8 mouse cellular contexts compared by ENCODE assay signal in the genomic region with DNA sequence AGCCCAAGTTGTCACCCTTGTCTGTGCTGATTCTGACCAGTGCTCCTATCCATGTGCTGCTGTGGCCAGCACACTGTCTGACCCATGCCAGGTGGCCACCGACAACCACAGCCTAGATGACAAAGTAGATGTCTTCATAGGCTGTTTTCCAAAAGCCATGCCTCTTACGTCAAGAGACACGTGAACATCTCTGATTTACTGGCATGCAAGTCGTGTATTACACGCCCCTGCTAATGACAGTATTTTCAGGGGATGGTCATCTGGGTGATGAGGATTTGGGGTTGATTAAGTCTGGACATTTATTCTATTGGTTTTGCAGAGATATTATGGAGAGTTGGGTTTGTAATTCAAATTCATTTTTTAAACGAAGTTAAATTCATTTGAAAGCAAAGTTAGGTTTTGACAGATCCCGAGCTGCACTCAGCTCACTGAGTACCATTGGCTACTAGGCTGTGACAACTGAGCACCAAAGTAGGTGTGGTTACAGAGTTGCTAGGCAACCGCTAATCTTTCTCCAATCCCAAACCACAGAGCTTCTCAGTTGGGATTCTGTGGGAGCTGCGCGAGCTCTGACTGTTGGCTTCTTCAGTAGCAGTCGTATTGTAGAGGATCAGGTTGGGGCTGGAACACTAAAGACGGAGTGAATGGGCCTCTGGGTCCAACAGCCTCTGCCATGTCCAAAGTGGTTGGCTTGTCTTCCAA.
DNase-seq lines count a peak whose midpoint lies in the region; ATAC-seq and TF ChIP-seq lines count a peak whose summit lies in the region.

No protein-coding gene starts in this region.

- H3K27ac ChIP-seq in forebrain, embryonic 14.5 days (ENCODE audit: low read depth, low read length): no peak overlapping the region
- H3K27ac ChIP-seq in kidney, adult 2 months (ENCODE audit: insufficient read depth, low read depth, low read length): no peak overlapping the region

- no peaks in the 10 kb centered on the region for H3K9me3 ChIP-seq in forebrain, embryonic 14.5 days (replicated peaks; ENCODE audit: control insufficient read depth, low read length)

- H3K4me2 ChIP-seq in forebrain, embryonic 14.5 days (ENCODE audit: low read length): peak overlapping the region; percentile 41

- TF ChIP-seq POLR2A in kidney, adult 2 months (IDR thresholded peaks at IDR 0.05; ENCODE audit: low read depth, low read length): no peak

- TF ChIP-seq CTCF in kidney, adult 2 months (conservative IDR thresholded peaks at IDR 0.05; ENCODE audit: insufficient read depth, insufficient read length, low read depth, low read length): no peak

- H3K4me3 ChIP-seq in forebrain, embryonic 14.5 days (ENCODE audit: low read depth, low read length): peak overlapping the region; percentile 19; the same call in 1 of the 2 replicates
- no peak overlapping the region for H3K4me3 ChIP-seq in kidney, adult 2 months (ENCODE audit: insufficient read depth, low read depth, low read length)

- DNase-seq in right cerebral cortex, postnatal 10 days (ENCODE audit: low spot score in 2 of 2): peak; percentile 40 to 64
- DNase-seq in right cerebral cortex, postnatal 25 days: no peak
- DNase-seq in forebrain, embryonic 14.5 days (ENCODE audit: low spot score): peak; percentile 62
- DNase-seq in layer of hippocampus, adult 9-11 months: peak; percentile 6
- peak; percentile 46 for DNase-seq in retina, embryonic 14.5 days (ENCODE audit: low spot score)
- DNase-seq in kidney, adult 2 months: no peak
- no peak for DNase-seq in gastrocnemius, postnatal 4 days (ENCODE audit: low spot score in 2 of 2)
- DNase-seq in gastrocnemius, postnatal 36 days: no peak

- H3K36me3 ChIP-seq in forebrain, embryonic 14.5 days (ENCODE audit: control insufficient read depth, insufficient read depth, low read length): no peaks in the 10 kb centered on the region
- H3K36me3 ChIP-seq in kidney, adult 2 months (ENCODE audit: control insufficient read depth, insufficient read depth, low read length): no peaks in the 10 kb centered on the region

- 42% methylated on average over 12 of the region's 12 CpGs for WGBS in forebrain, embryonic 14.5 days
- WGBS in kidney, adult 2 months: 52% methylated on average over 12 of the region's 12 CpGs

- ATAC-seq in forebrain, embryonic 14.5 days: peak; percentile 82

- no peaks in the 10 kb centered on the region for H3K4me1 ChIP-seq in forebrain, embryonic 14.5 days (ENCODE audit: control insufficient read depth, insufficient read depth, low read length)
- H3K4me1 ChIP-seq in kidney, adult 2 months (ENCODE audit: control insufficient read depth, insufficient read depth, low read length): no peaks in the 10 kb centered on the region

- intact Hi-C loops in gastrocnemius, postnatal 36 days (cut with DNase I): no loop called here

- no peaks in the 10 kb centered on the region for H3K27me3 ChIP-seq in forebrain, embryonic 14.5 days (replicated peaks; ENCODE audit: control insufficient read depth, insufficient read depth, low read length)
- H3K27me3 ChIP-seq in kidney, adult 2 months (replicated peaks; ENCODE audit: control insufficient read depth, insufficient read depth, low read length): no peaks in the 10 kb centered on the region

- H3K9ac ChIP-seq in forebrain, embryonic 14.5 days (ENCODE audit: low read length): 0 out of 2 replicates have a peak overlapping the region, but pooled peaks have one; percentile 21

Comparison
In these comparisons a context has a peak if more than half of its experiments do, and no peak if none do; other contexts are left out.
1. DNase-seq: peak in right cerebral cortex, postnatal 10 days (2 of 2), forebrain, embryonic 14.5 days (single experiment), layer of hippocampus, adult 9-11 months (single experiment) and retina, embryonic 14.5 days (single experiment); none in right cerebral cortex, postnatal 25 days (single experiment), kidney, adult 2 months (single experiment), gastrocnemius, postnatal 4 days (0 of 2) and gastrocnemius, postnatal 36 days (0 of 2).